Mouse (Mus musculus): Measurements from ENCODE around the gene Aco1. TPM values are rescaled to one million over a fixed set of nuclear protein-coding genes. Genes with fewer than 3 reads are reported as not detected.
"Not testable (repeated sequence)": the region's sequence is repeated elsewhere in the genome, so short reads cannot be mapped to it uniquely, and the experiment has no call there.

Gene Aco1
- polyA plus RNA-seq (2014; fragmentation: Nextera tagmentation; extraction: Ambion mirVana) = 59.1 and 66.9 TPM in 2 replicates

GRCm38 (mm10) chr4:40142743-40143532, at the start of gene Aco1:
Aco1 (plus strand) TSS chr4:40143081.
- WGBS = 1% methylated on average over 46 of the region's 46 CpGs
- no peaks in the 10 kb centered on the region for H3K27me3 ChIP-seq (ENCODE audit: control insufficient read depth, insufficient read depth, low read length)
- peaks cover 16% of the 10 kb centered on the region for H3K4me1 ChIP-seq (ENCODE audit: control insufficient read depth, insufficient read depth, low read length)
- ATAC-seq (ENCODE audit: low FRiP score) (peak; percentile 98), DNase-seq (ENCODE audit: low spot score, missing footprints) (peak; percentile 99)
- no peaks in the 10 kb centered on the region for H3K9me3 ChIP-seq (ENCODE audit: control insufficient read depth, low read length)
- peak within 1 kb of the TSS; percentile 73 for H3K4me2 ChIP-seq
- no peaks in the 10 kb centered on the region for H3K36me3 ChIP-seq (ENCODE audit: control insufficient read depth, insufficient read depth, low read length)
- peak within 1 kb of the TSS; percentile 74 for H3K4me3 ChIP-seq (ENCODE audit: low read depth, low read length)
- H3K9ac ChIP-seq (ENCODE audit: low read length) = peak within 1 kb of the TSS; percentile 81
- peak within 1 kb of the TSS; percentile 72 for H3K27ac ChIP-seq (ENCODE audit: low read depth, low read length)

DNA sequence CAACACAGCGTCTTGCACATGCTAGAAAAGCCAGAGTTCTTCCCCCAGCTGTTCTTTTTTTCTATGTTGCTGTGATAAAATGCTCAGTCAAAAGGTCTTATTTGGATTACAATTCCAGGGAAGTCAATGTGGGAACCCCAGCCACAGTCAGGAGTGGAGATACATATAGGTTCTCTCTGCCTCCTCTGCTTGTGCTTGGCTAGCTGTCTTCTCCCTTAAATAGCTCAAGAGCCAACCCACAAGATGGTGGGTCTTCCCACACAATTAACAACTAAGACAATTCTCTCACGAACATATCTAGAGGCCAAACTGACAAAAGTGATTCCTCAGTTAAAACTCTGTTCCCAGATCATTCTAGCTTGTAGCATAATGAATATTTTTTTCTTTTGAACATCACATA, 47.9 kb upstream of the Aco1 start:
- H3K36me3 ChIP-seq (ENCODE audit: control insufficient read depth, insufficient read depth, low read length) = no peaks in the 10 kb centered on the region
- no peak overlapping the region for H3K27ac ChIP-seq (ENCODE audit: low read depth, low read length)
- no peaks in the 10 kb centered on the region for H3K9me3 ChIP-seq (ENCODE audit: control insufficient read depth, low read length)
- DNase-seq (ENCODE audit: low spot score, missing footprints) (no peak), ATAC-seq (ENCODE audit: low FRiP score) (no peak)
- no peak overlapping the region for H3K4me3 ChIP-seq (ENCODE audit: low read depth, low read length)
- H3K27me3 ChIP-seq (ENCODE audit: control insufficient read depth, insufficient read depth, low read length) = no peaks in the 10 kb centered on the region
- H3K9ac ChIP-seq (ENCODE audit: low read length) = no peak overlapping the region
- H3K4me2 ChIP-seq = no peak overlapping the region
- 86% methylated on average over 2 of the region's 2 CpGs for WGBS
- no peaks in the 10 kb centered on the region for H3K4me1 ChIP-seq (ENCODE audit: control insufficient read depth, insufficient read depth, low read length)

- Histone ChIP-seq H3K4me1 (ENCODE audit: control insufficient read depth, insufficient read depth, low read length) (no peaks in the 10 kb centered on the region), H3K27ac (ENCODE audit: low read depth, low read length) (no peak overlapping the region), H3K9ac (ENCODE audit: low read length) (no peak overlapping the region), H3K36me3 (ENCODE audit: control insufficient read depth, insufficient read depth, low read length) (no peaks in the 10 kb centered on the region), H3K4me2 (no peak overlapping the region), H3K4me3 (ENCODE audit: low read depth, low read length) (no peak overlapping the region), H3K27me3 (ENCODE audit: control insufficient read depth, insufficient read depth, low read length) (no peaks in the 10 kb centered on the region), H3K9me3 (ENCODE audit: control insufficient read depth, low read length) (no peaks in the 10 kb centered on the region)
- DNase-seq (ENCODE audit: low spot score, missing footprints) = no peak
- WGBS = 95% methylated on average over 1 of the region's 1 CpGs
- no peak for ATAC-seq (ENCODE audit: low FRiP score)
Measured at GRCm38 (mm10) chr4:40102996-40103395, 39.9 kb upstream of the Aco1 start.

GRCm38 (mm10) chr4:40106004-40106536, 36.8 kb upstream of the Aco1 start:
- no peak overlapping the region for H3K27ac ChIP-seq (ENCODE audit: low read depth, low read length)
- no peak overlapping the region for H3K4me3 ChIP-seq (ENCODE audit: low read depth, low read length)
- DNase-seq (ENCODE audit: low spot score, missing footprints) = no peak
- H3K4me1 ChIP-seq (ENCODE audit: control insufficient read depth, insufficient read depth, low read length) = no peaks in the 10 kb centered on the region
- H3K9ac ChIP-seq (ENCODE audit: low read length) = no peak overlapping the region
- WGBS = 38% methylated on average over 8 of the region's 8 CpGs
- ATAC-seq (ENCODE audit: low FRiP score) = no peak
- no peaks in the 10 kb centered on the region for H3K9me3 ChIP-seq (ENCODE audit: control insufficient read depth, low read length)
- no peaks in the 10 kb centered on the region for H3K27me3 ChIP-seq (ENCODE audit: control insufficient read depth, insufficient read depth, low read length)
- H3K36me3 ChIP-seq (ENCODE audit: control insufficient read depth, insufficient read depth, low read length) = no peaks in the 10 kb centered on the region
- no peak overlapping the region for H3K4me2 ChIP-seq

DNA sequence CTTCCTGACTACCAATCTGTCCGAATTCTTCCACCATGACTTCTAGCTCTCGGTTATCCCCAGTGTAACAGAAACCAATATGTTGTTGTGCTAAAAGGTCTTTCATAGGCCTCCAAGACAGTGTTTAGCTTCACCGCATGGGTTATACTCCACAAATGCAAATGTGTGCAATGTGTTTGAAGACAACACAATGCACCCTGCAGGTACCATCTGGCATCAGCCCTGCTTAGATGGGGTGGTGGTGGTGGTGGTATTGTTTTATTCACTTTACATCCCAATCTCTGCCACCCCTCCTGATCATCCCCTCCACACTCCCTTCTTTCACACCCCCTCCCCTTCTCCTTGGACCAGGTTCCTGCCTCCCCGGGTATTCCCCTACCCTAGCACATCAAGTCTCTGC, 34.9 kb upstream of the Aco1 start:
- WGBS = 92% methylated on average over 4 of the region's 4 CpGs
- no peaks in the 10 kb centered on the region for H3K9me3 ChIP-seq (ENCODE audit: control insufficient read depth, low read length)
- no peak overlapping the region for H3K27ac ChIP-seq (ENCODE audit: low read depth, low read length)
- no peaks in the 10 kb centered on the region for H3K4me1 ChIP-seq (ENCODE audit: control insufficient read depth, insufficient read depth, low read length)
- no peaks in the 10 kb centered on the region for H3K36me3 ChIP-seq (ENCODE audit: control insufficient read depth, insufficient read depth, low read length)
- no peak overlapping the region for H3K4me3 ChIP-seq (ENCODE audit: low read depth, low read length)
- H3K9ac ChIP-seq (ENCODE audit: low read length) = no peak overlapping the region
- no peaks in the 10 kb centered on the region for H3K27me3 ChIP-seq (ENCODE audit: control insufficient read depth, insufficient read depth, low read length)
- ATAC-seq (ENCODE audit: low FRiP score) (no peak), DNase-seq (ENCODE audit: low spot score, missing footprints) (no peak)
- H3K4me2 ChIP-seq = no peak overlapping the region

- Histone ChIP-seq H3K4me1 (ENCODE audit: control insufficient read depth, insufficient read depth, low read length) (no peaks in the 10 kb centered on the region), H3K27me3 (ENCODE audit: control insufficient read depth, insufficient read depth, low read length) (no peaks in the 10 kb centered on the region), H3K36me3 (ENCODE audit: control insufficient read depth, insufficient read depth, low read length) (no peaks in the 10 kb centered on the region), H3K4me2 (no peak overlapping the region), H3K27ac (ENCODE audit: low read depth, low read length) (no peak overlapping the region), H3K9ac (ENCODE audit: low read length) (no peak overlapping the region), H3K9me3 (ENCODE audit: control insufficient read depth, low read length) (no peaks in the 10 kb centered on the region), H3K4me3 (ENCODE audit: low read depth, low read length) (no peak overlapping the region)
- 78% methylated on average over 1 of the region's 1 CpGs for WGBS
- DNase-seq (ENCODE audit: low spot score, missing footprints) (no peak), ATAC-seq (ENCODE audit: low FRiP score) (no peak)
Measured at GRCm38 (mm10) chr4:40113173-40113572, 29.7 kb upstream of the Aco1 start.

DNA sequence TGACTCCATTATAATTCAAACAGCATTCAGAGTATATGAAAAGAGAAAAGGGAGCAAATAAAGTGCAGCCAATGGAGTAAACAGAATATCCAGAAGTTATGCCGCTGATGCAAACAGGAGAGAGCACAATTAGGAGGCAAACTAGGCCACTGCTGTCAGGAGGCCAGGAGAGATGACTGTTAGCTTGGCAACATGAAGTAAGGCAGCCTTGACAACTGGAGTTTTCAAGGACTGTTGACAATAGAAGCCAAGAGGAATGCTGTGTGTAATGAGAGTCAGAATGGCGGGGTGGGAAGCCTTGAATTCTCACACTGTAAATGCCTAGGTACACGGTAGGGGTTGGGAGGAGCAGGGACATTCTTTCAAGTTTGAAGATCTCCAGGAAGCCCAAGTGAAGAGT, 21.7 kb upstream of the Aco1 start:
- ATAC-seq (ENCODE audit: low FRiP score) (no peak), DNase-seq (ENCODE audit: low spot score, missing footprints) (no peak)
- 83% methylated on average over 3 of the region's 3 CpGs for WGBS
- H3K4me2 ChIP-seq = no peak overlapping the region
- H3K9ac ChIP-seq (ENCODE audit: low read length) = no peak overlapping the region
- H3K4me1 ChIP-seq (ENCODE audit: control insufficient read depth, insufficient read depth, low read length) = no peaks in the 10 kb centered on the region
- H3K4me3 ChIP-seq (ENCODE audit: low read depth, low read length) = no peak overlapping the region
- no peaks in the 10 kb centered on the region for H3K36me3 ChIP-seq (ENCODE audit: control insufficient read depth, insufficient read depth, low read length)
- no peak overlapping the region for H3K27ac ChIP-seq (ENCODE audit: low read depth, low read length)
- H3K27me3 ChIP-seq (ENCODE audit: control insufficient read depth, insufficient read depth, low read length) = no peaks in the 10 kb centered on the region
- H3K9me3 ChIP-seq (ENCODE audit: control insufficient read depth, low read length) = no peaks in the 10 kb centered on the region

DNA sequence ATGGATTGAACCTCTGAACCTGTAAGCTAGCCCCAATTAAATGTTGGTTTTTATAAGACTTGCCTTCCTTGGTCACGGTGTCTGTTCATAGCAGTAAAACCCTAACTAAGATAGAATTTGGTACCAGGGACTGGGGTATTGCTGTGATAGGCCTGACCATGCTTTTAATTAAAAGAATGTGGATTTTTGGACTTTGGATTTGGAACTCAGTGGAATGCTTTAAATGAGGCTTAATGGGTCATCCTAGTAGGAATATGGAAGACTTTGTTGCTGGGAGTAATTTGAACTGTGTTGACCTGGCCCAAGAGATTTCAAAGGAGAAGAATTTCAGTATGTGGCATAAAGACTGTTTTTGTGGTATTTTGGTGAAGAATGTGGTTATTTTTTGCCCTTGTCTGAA, 20.6 kb upstream of the Aco1 start:
- not testable (repeated sequence) for H3K27ac ChIP-seq (ENCODE audit: low read depth, low read length); H3K36me3 ChIP-seq (ENCODE audit: control insufficient read depth, insufficient read depth, low read length); DNase-seq (ENCODE audit: low spot score, missing footprints); H3K4me3 ChIP-seq (ENCODE audit: low read depth, low read length); H3K9me3 ChIP-seq (ENCODE audit: control insufficient read depth, low read length); ATAC-seq (ENCODE audit: low FRiP score); H3K9ac ChIP-seq (ENCODE audit: low read length); H3K4me2 ChIP-seq; H3K4me1 ChIP-seq (ENCODE audit: control insufficient read depth, insufficient read depth, low read length); H3K27me3 ChIP-seq (ENCODE audit: control insufficient read depth, insufficient read depth, low read length)
- 91% methylated on average over 1 of the region's 1 CpGs for WGBS

DNA sequence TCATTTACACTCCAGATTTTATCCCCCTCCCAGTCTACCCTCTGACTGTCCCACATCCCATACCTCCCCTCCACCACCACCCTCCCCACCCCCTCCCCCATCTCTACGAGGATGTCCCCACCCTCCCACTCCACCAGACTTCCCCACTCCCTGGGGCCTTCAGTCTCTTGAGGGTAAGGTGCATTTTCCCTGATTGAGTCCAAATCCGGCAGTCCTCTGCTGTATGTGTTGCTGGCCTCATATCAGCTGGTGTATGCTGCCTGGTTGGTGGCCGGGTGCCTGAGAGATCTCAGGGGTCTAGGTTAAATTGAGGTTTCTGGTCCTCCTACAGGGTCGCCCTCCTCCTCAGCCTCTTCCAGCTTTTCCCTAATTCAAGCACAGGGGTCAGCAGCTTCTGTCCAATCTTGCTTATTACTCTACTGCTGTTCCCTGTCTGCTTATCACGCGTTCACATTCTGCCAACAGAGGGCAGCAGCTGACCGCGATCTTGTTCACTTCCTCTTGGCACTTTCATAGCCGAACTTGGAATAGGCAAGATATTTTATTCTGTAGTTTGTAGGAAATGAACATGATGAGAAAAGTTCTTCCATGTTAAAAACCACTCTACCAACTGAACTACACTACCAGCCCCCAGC, 8.3 kb upstream of the Aco1 start:
- H3K4me2 ChIP-seq = no peak overlapping the region
- no peaks in the 10 kb centered on the region for H3K9me3 ChIP-seq (ENCODE audit: control insufficient read depth, low read length)
- H3K27me3 ChIP-seq (ENCODE audit: control insufficient read depth, insufficient read depth, low read length) = no peaks in the 10 kb centered on the region
- no peak overlapping the region for H3K4me3 ChIP-seq (ENCODE audit: low read depth, low read length)
- H3K9ac ChIP-seq (ENCODE audit: low read length) = no peak overlapping the region
- peak; percentile 68 for ATAC-seq (ENCODE audit: low FRiP score)
- H3K4me1 ChIP-seq (ENCODE audit: control insufficient read depth, insufficient read depth, low read length) = no peaks in the 10 kb centered on the region
- WGBS = 23% methylated on average over 9 of the region's 9 CpGs
- H3K27ac ChIP-seq (ENCODE audit: low read depth, low read length) = no peak overlapping the region
- DNase-seq (ENCODE audit: low spot score, missing footprints) = peak; percentile 98
- no peaks in the 10 kb centered on the region for H3K36me3 ChIP-seq (ENCODE audit: control insufficient read depth, insufficient read depth, low read length)
